In the genomic region with DNA sequence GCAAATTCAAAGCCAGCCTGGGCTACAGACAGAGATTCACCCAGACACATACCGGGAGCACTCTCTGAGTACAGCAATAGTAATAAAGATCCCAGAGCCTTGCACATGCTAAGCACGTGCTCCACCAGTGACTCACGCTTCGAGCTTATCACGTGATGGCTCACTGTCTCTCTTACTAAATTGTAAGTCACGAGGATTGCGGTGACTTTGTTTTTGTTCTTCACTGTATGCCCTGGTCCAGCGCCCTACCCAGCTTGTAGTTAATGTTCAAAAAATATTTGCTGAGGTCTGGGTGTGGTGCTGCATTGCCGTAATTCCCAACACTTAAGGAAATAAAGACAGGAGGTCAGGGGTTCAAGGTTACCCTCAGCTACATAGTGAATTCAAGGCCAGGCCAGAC, we compare ENCODE assay signal across 16 mouse cellular contexts. TPM values are rescaled to one million over a fixed set of nuclear protein-coding genes. Genes with fewer than 3 reads are reported as not detected.
DNase-seq lines count a peak whose midpoint lies in the region; ATAC-seq and TF ChIP-seq lines count a peak whose summit lies in the region.
"Had no signal": no experiment of that assay in that cellular context is flagged by ENCODE, and none has a peak within 500 bp of the region (broad histone marks: within the 10 kb centered on the region; RNA-seq: fewer than 3 reads in every experiment).

No protein-coding gene starts in this region.

- no peak overlapping the region for H3ac ChIP-seq in C2C12 (ENCODE audit: control insufficient read depth, insufficient read length, low read depth)

- no peaks in the 10 kb centered on the region for H3K4me1 ChIP-seq in kidney, adult 2 months (ENCODE audit: control insufficient read depth, insufficient read depth, low read length)
- H3K4me1 ChIP-seq in intestine, embryonic 14.5 days (replicated peaks; ENCODE audit: control insufficient read depth, insufficient read depth, low read length) = peaks cover 9% of the 10 kb centered on the region; the same call in 1 of the 2 replicates

- H3K79me3 ChIP-seq in C2C12 (ENCODE audit: low read depth) = no peaks in the 10 kb centered on the region

- peak; percentile 28 for DNase-seq in kidney, adult 2 months
- no peak for DNase-seq in kidney, postnatal 36 days
- DNase-seq in R1 (ENCODE audit: low read depth, low spot score) (peak; percentile 46), liver (no peak)
- DNase-seq in intestine, embryonic 14.5 days (ENCODE audit: low spot score) = no peak
- DNase-seq in left cerebral cortex, adult 18-20 months (ENCODE audit: low spot score in 2 of 2) = no peak
- no peak for DNase-seq in thymus, postnatal 4 days
- DNase-seq: cerebellum, adult 2 months; layer of hippocampus, postnatal 36 days; thymus, adult 2 months had no signal

- H3K9ac ChIP-seq in intestine, embryonic 14.5 days (ENCODE audit: low read length) = no peak overlapping the region
- H3K9ac ChIP-seq: heart, embryonic 15.5 days had no signal

- 0 out of 2 replicates have a peak, but pooled peaks cover 1% of the 10 kb centered on the region for H3K27me3 ChIP-seq in kidney, adult 2 months (replicated peaks; ENCODE audit: control insufficient read depth, insufficient read depth, low read length)
- peaks cover 11% of the 10 kb centered on the region for H3K27me3 ChIP-seq in C2C12 (ENCODE audit: control insufficient read depth, insufficient read depth, insufficient read length)
- H3K27me3 ChIP-seq in intestine, embryonic 14.5 days (replicated peaks; ENCODE audit: control insufficient read depth, insufficient read depth, low read length) = peaks cover 48% of the 10 kb centered on the region

- H3K27ac ChIP-seq in kidney, adult 2 months (ENCODE audit: insufficient read depth, low read depth, low read length) = no peak overlapping the region
- no peak overlapping the region for H3K27ac ChIP-seq in intestine, embryonic 14.5 days (ENCODE audit: low read depth)
- H3K27ac ChIP-seq: heart, embryonic 15.5 days; hindbrain, embryonic 15.5 days; kidney, postnatal 0 days; limb, embryonic 13.5 days had no signal

- WGBS in kidney, adult 2 months = 59% methylated on average over 9 of the region's 9 CpGs
- WGBS in intestine, embryonic 14.5 days = 74% methylated on average over 9 of the region's 9 CpGs

- TF ChIP-seq POLR2A in kidney, adult 2 months (IDR thresholded peaks at IDR 0.05; ENCODE audit: low read depth, low read length) = no peak

- H3K9me3 ChIP-seq in intestine, embryonic 14.5 days (ENCODE audit: control insufficient read depth, low read length) = peaks cover 4% of the 10 kb centered on the region; the same call in 1 of the 2 replicates
- H3K9me3 ChIP-seq: heart, embryonic 15.5 days; hindbrain, embryonic 15.5 days had no signal

- no peak overlapping the region for H3K4me2 ChIP-seq in intestine, embryonic 14.5 days (ENCODE audit: low read length)
- H3K4me2 ChIP-seq: heart, embryonic 15.5 days; limb, embryonic 13.5 days had no signal

- H3K36me3 ChIP-seq in kidney, adult 2 months (ENCODE audit: control insufficient read depth, insufficient read depth, low read length) = no peaks in the 10 kb centered on the region
- no peaks in the 10 kb centered on the region for H3K36me3 ChIP-seq in C2C12 (ENCODE audit: control insufficient read depth, insufficient read depth)
- H3K36me3 ChIP-seq in intestine, embryonic 14.5 days (ENCODE audit: control insufficient read depth, insufficient read depth, low read length) = no peaks in the 10 kb centered on the region
- H3K36me3 ChIP-seq: heart, embryonic 15.5 days; hindbrain, embryonic 15.5 days; limb, embryonic 13.5 days had no signal

- no peaks in the 10 kb centered on the region for H3K79me2 ChIP-seq in C2C12 (ENCODE audit: control insufficient read depth, insufficient read depth)

- H3K4me3 ChIP-seq in kidney, adult 2 months (ENCODE audit: insufficient read depth, low read depth, low read length) = no peak overlapping the region
- H3K4me3 ChIP-seq in C2C12 (ENCODE audit: insufficient read depth, poor library complexity, severe bottlenecking) = no peak overlapping the region
- no peak overlapping the region for H3K4me3 ChIP-seq in intestine, embryonic 14.5 days (ENCODE audit: low read depth, low read length)
- H3K4me3 ChIP-seq: heart, embryonic 15.5 days; limb, embryonic 13.5 days had no signal

- TF ChIP-seq CTCF in kidney, adult 2 months (conservative IDR thresholded peaks at IDR 0.05; ENCODE audit: insufficient read depth, insufficient read length, low read depth, low read length) = no peak
- no peak for TF ChIP-seq CTCF in C2C12 (IDR thresholded peaks at IDR 0.05; ENCODE audit: control insufficient read depth, insufficient read depth, insufficient read length)

- ATAC-seq in intestine, embryonic 14.5 days (replicated peaks; ENCODE audit: low FRiP score, low TSS enrichment, low read depth) = peak; percentile 21; the same call in 1 of the 2 replicates
- ATAC-seq: CD4-positive, CD25-positive, alpha-beta regulatory T cell, adult 4 months had no signal

TF ChIP-seq in C2C12, 6 proteins besides CTCF, POLR2A, EP300 and RAD21:
- TF ChIP-seq USF1 (IDR thresholded peaks at IDR 0.05; ENCODE audit: low read depth) = peak; percentile 98
- no peak for TF ChIP-seq MYOG (IDR thresholded peaks at IDR 0.05; ENCODE audit: control insufficient read depth, extremely low read depth, insufficient read length)
- peak; percentile 96 for TF ChIP-seq MAX (IDR thresholded peaks at IDR 0.05)
- no peak for TF ChIP-seq MYOD1 (IDR thresholded peaks at IDR 0.05; ENCODE audit: control insufficient read depth, insufficient read length, low read depth)
- TF ChIP-seq FOSL1 (IDR thresholded peaks at IDR 0.05; ENCODE audit: insufficient read depth, low read length, poor library complexity, severe bottlenecking) = peak; percentile 8

RNA-seq across cellular contexts. Expression of gene Pianp, which starts 3.1 kb away (rescaled TPM):
- 0.95 and 0.99 TPM in 2 replicates for polyA plus RNA-seq in kidney, adult 2 months (2012; rRNA removed)
- 1.1 TPM for polyA plus RNA-seq in C2C12 (2012; fragmentation: generic; extraction: Trizol)
- polyA plus RNA-seq in intestine, embryonic 14.5 days (2014; fragmentation: Nextera tagmentation; extraction: Ambion mirVana) = 0.85 and 1.2 TPM in 2 replicates
- total RNA-seq in left cerebral cortex, adult 18-20 months (2021) = 100 to 1,000 TPM; 194 to 195 TPM

RNA-seq across cellular contexts. Expression of gene Zfp384, which starts 15.6 kb away (rescaled TPM):
- polyA plus RNA-seq in kidney, adult 2 months (2012; rRNA removed) = 37.8 and 45.7 TPM in 2 replicates
- polyA plus RNA-seq in C2C12 (2012; fragmentation: generic; extraction: Trizol) = 27.8 TPM
- polyA plus RNA-seq in intestine, embryonic 14.5 days (2014; fragmentation: Nextera tagmentation; extraction: Ambion mirVana) = 9.2 and 10.8 TPM in 2 replicates
- 10 to 100 TPM; 45.9 to 47.6 TPM for total RNA-seq in left cerebral cortex, adult 18-20 months (2021)

RNA-seq across cellular contexts. Expression of gene Cops7a, which starts 28.0 kb away (rescaled TPM):
- polyA plus RNA-seq in kidney, adult 2 months (2012; rRNA removed) = 268 and 276 TPM in 2 replicates
- polyA plus RNA-seq in C2C12 (2012; fragmentation: generic; extraction: Trizol) = 165 TPM
- 155 and 159 TPM in 2 replicates for polyA plus RNA-seq in intestine, embryonic 14.5 days (2014; fragmentation: Nextera tagmentation; extraction: Ambion mirVana)
- total RNA-seq in left cerebral cortex, adult 18-20 months (2021) = 100 to 1,000 TPM; 168 TPM

RNA-seq across cellular contexts. Expression of gene Ing4, which starts 46.2 kb away (rescaled TPM):
- polyA plus RNA-seq in kidney, adult 2 months (2012; rRNA removed) = 39.1 and 39.2 TPM in 2 replicates
- polyA plus RNA-seq in C2C12 (2012; fragmentation: generic; extraction: Trizol) = 23.6 TPM
- polyA plus RNA-seq in intestine, embryonic 14.5 days (2014; fragmentation: Nextera tagmentation; extraction: Ambion mirVana) = 94.4 and 108 TPM in 2 replicates
- 10 to 100 TPM; 50.7 to 51.1 TPM for total RNA-seq in left cerebral cortex, adult 18-20 months (2021)

RNA-seq across cellular contexts. Expression of gene Acrbp, which starts 56.1 kb away (rescaled TPM):
- polyA plus RNA-seq in kidney, adult 2 months (2012; rRNA removed) = 14.3 and 18.9 TPM in 2 replicates
- 0.91 TPM for polyA plus RNA-seq in C2C12 (2012; fragmentation: generic; extraction: Trizol)
- 11.4 and 13.4 TPM in 2 replicates for polyA plus RNA-seq in intestine, embryonic 14.5 days (2014; fragmentation: Nextera tagmentation; extraction: Ambion mirVana)
- total RNA-seq in left cerebral cortex, adult 18-20 months (2021) = 10 to 100 TPM; 11.2 to 14.5 TPM

Comparison
In these comparisons a context has a peak if more than half of its experiments do, and no peak if none do; other contexts are left out.
1. DNase-seq: peak in kidney, adult 2 months (single experiment) and R1 (single experiment); none in kidney, postnatal 36 days (0 of 2), intestine, embryonic 14.5 days (single experiment), liver (single experiment), left cerebral cortex, adult 18-20 months (0 of 2) and thymus, postnatal 4 days (single experiment).